Mouse (Mus musculus): ENCODE measurements at regions not wholly inside any gene's neighbourhood (a gene's known extent, or its start where the extent isn't known, plus 50 kb on each side); places are given as distances from the start of the nearest gene placed in this dataset.

DNA sequence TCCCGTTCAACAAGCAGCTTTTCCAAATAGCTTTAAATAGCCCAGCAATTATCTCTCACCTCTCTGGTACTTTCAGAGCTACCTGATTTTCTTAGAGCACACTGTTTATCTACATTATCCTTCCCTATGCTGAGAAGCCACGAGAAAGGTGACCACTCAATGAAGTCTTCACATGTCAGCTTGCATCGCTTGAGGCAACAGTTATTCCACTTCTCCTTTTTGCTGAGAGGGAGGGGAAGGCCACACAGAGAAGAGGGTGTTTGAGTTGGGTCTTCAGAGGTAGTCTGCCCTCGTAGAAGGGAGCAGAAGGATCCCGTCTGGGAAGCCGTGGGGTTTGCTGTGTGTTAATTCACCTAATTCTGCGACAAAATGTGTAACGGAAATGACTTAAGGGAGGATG lies 106.3 kb upstream of the Arid2 start:
- TF ChIP-seq CTCF (IDR thresholded peaks at IDR 0.05; ENCODE audit: insufficient read depth, low read depth, low read length): no peak
- no peak for TF ChIP-seq POLR2A (IDR thresholded peaks at IDR 0.05; ENCODE audit: insufficient read depth, low read depth, low read length)

Data from olfactory bulb, adult 2 months (tissue).